Mouse (Mus musculus): Measurements from ENCODE around the gene Lzts2. TPM values are rescaled to one million over a fixed set of nuclear protein-coding genes. Genes with fewer than 3 reads are reported as not detected.
"Not testable (repeated sequence)": the region's sequence is repeated elsewhere in the genome, so short reads cannot be mapped to it uniquely, and the experiment has no call there.

Lzts2 gene
- polyA plus RNA-seq, 1 experiment from 2014 or later, result 80.5 TPM

GRCm38 (mm10) chr19:45027848-45028247, 13.6 kb downstream of the Lzts2 start:
- no peaks in the 10 kb centered on the region for H3K9me3 ChIP-seq (replicated peaks)
- no peak overlapping the region for H3K4me3 ChIP-seq (replicated peaks)
- peaks cover 45% of the 10 kb centered on the region for H3K4me1 ChIP-seq
- H3K4me2 ChIP-seq (replicated peaks), result no peak overlapping the region
- H3K9ac ChIP-seq, result no peak overlapping the region
- H3K27me3 ChIP-seq, result no peaks in the 10 kb centered on the region
- H3K36me3 ChIP-seq, result peaks cover 49% of the 10 kb centered on the region
- WGBS, result 74% methylated on average over 6 of the region's 6 CpGs
- no peak overlapping the region for H3K27ac ChIP-seq (replicated peaks)
- no peak for ATAC-seq (ENCODE audit: insufficient number of reproducible peaks, low FRiP score, low TSS enrichment, low read depth)

GRCm38 (mm10) chr19:45028746-45029145, 14.5 kb downstream of the Lzts2 start:
- ATAC-seq (ENCODE audit: insufficient number of reproducible peaks, low FRiP score, low TSS enrichment, low read depth), result no peak
- H3K27ac ChIP-seq (replicated peaks), result no peak overlapping the region
- H3K36me3 ChIP-seq, result peaks cover 43% of the 10 kb centered on the region
- H3K27me3 ChIP-seq, result no peaks in the 10 kb centered on the region
- H3K4me1 ChIP-seq, result peaks cover 47% of the 10 kb centered on the region
- H3K4me3 ChIP-seq (replicated peaks), result no peak overlapping the region
- no peak overlapping the region for H3K4me2 ChIP-seq (replicated peaks)
- 56% methylated on average over 19 of the region's 19 CpGs for WGBS
- no peak overlapping the region for H3K9ac ChIP-seq
- no peaks in the 10 kb centered on the region for H3K9me3 ChIP-seq (replicated peaks)

- no peaks in the 10 kb centered on the region for H3K9me3 ChIP-seq (replicated peaks)
- H3K36me3 ChIP-seq, result peaks cover 37% of the 10 kb centered on the region
- H3K4me1 ChIP-seq, result peaks cover 42% of the 10 kb centered on the region
- no peak for ATAC-seq (ENCODE audit: insufficient number of reproducible peaks, low FRiP score, low TSS enrichment, low read depth)
- H3K27ac ChIP-seq (replicated peaks), result no peak overlapping the region
- no peak overlapping the region for H3K4me3 ChIP-seq (replicated peaks)
- H3K4me2 ChIP-seq (replicated peaks), result no peak overlapping the region
- H3K9ac ChIP-seq, result no peak overlapping the region
- no peaks in the 10 kb centered on the region for H3K27me3 ChIP-seq
- WGBS, result 52% methylated on average over 9 of the region's 9 CpGs
Observed at GRCm38 (mm10) chr19:45029571-45029970, 15.4 kb downstream of the Lzts2 start.

GRCm38 (mm10) chr19:45030111-45030510, 15.9 kb downstream of the Lzts2 start:
- Histone ChIP-seq H3K4me2 (replicated peaks) (peak overlapping the region; percentile 51; the same call in 1 of the 2 replicates), H3K9ac (no peak overlapping the region), H3K4me3 (replicated peaks) (no peak overlapping the region), H3K4me1 (peaks cover 42% of the 10 kb centered on the region), H3K36me3 (peaks cover 32% of the 10 kb centered on the region), H3K9me3 (replicated peaks) (no peaks in the 10 kb centered on the region), H3K27me3 (no peaks in the 10 kb centered on the region), H3K27ac (replicated peaks) (no peak overlapping the region)
- 31% methylated on average over 8 of the region's 8 CpGs for WGBS
- ATAC-seq (ENCODE audit: insufficient number of reproducible peaks, low FRiP score, low TSS enrichment, low read depth), result no peak

- Histone ChIP-seq H3K4me1 (peaks cover 38% of the 10 kb centered on the region), H3K4me2 (replicated peaks) (peak overlapping the region; percentile 51), H3K27ac (replicated peaks) (peak overlapping the region; percentile 34; the same call in 1 of the 2 replicates), H3K36me3 (peaks cover 23% of the 10 kb centered on the region), H3K9ac (no peak overlapping the region), H3K9me3 (replicated peaks) (no peaks in the 10 kb centered on the region), H3K4me3 (replicated peaks) (peak overlapping the region; percentile 21; the same call in 1 of the 2 replicates), H3K27me3 (no peaks in the 10 kb centered on the region)
- 41% methylated on average over 20 of the region's 20 CpGs for WGBS
- peak; percentile 37 for ATAC-seq (ENCODE audit: insufficient number of reproducible peaks, low FRiP score, low TSS enrichment, low read depth)
Observed at GRCm38 (mm10) chr19:45030746-45031693, 16.8 kb downstream of the Lzts2 start.

GRCm38 (mm10) chr19:45031780-45032179, 17.6 kb downstream of the Lzts2 start:
- WGBS, result 18% methylated on average over 4 of the region's 4 CpGs
- ATAC-seq (ENCODE audit: insufficient number of reproducible peaks, low FRiP score, low TSS enrichment, low read depth), result peak; percentile 67; the same call in 1 of the 2 replicates
- no peaks in the 10 kb centered on the region for H3K9me3 ChIP-seq (replicated peaks)
- H3K4me1 ChIP-seq, result peaks cover 32% of the 10 kb centered on the region
- H3K4me3 ChIP-seq (replicated peaks), result no peak overlapping the region
- H3K9ac ChIP-seq, result no peak overlapping the region
- no peaks in the 10 kb centered on the region for H3K27me3 ChIP-seq
- H3K4me2 ChIP-seq (replicated peaks), result no peak overlapping the region
- peaks cover 15% of the 10 kb centered on the region for H3K36me3 ChIP-seq
- H3K27ac ChIP-seq (replicated peaks), result peak overlapping the region; percentile 34; the same call in 1 of the 2 replicates

- H3K27ac ChIP-seq (replicated peaks), result no peak overlapping the region
- H3K4me1 ChIP-seq, result peaks cover 29% of the 10 kb centered on the region
- 47% methylated on average over 17 of the region's 17 CpGs for WGBS
Observed at GRCm38 (mm10) chr19:45032570-45033332, 18.5 kb downstream of the Lzts2 start.

GRCm38 (mm10) chr19:45036867-45037266, 22.7 kb downstream of the Lzts2 start:
- no peak overlapping the region for H3K4me3 ChIP-seq (replicated peaks)
- WGBS, result 35% methylated on average over 16 of the region's 16 CpGs
- no peak overlapping the region for H3K4me2 ChIP-seq (replicated peaks)
- H3K36me3 ChIP-seq, result no peaks in the 10 kb centered on the region
- no peak for ATAC-seq (ENCODE audit: insufficient number of reproducible peaks, low FRiP score, low TSS enrichment, low read depth)
- peaks cover 10% of the 10 kb centered on the region for H3K4me1 ChIP-seq
- H3K9ac ChIP-seq, result no peak overlapping the region
- no peaks in the 10 kb centered on the region for H3K9me3 ChIP-seq (replicated peaks)
- 0 out of 2 replicates have a peak, but pooled peaks cover 8% of the 10 kb centered on the region for H3K27me3 ChIP-seq
- no peak overlapping the region for H3K27ac ChIP-seq (replicated peaks)

More at GRCm38 (mm10) chr19:45032570-45033332, 18.5 kb downstream of the Lzts2 start:
- Histone ChIP-seq H3K9ac (peak overlapping the region; percentile 23; the same call in 1 of the 2 replicates), H3K4me2 (replicated peaks) (no peak overlapping the region), H3K27me3 (no peaks in the 10 kb centered on the region), H3K4me3 (replicated peaks) (no peak overlapping the region), H3K9me3 (replicated peaks) (no peaks in the 10 kb centered on the region), H3K36me3 (peaks cover 6% of the 10 kb centered on the region)
- no peak for ATAC-seq (ENCODE audit: insufficient number of reproducible peaks, low FRiP score, low TSS enrichment, low read depth)

GRCm38 (mm10) chr19:45038198-45038597, 24.0 kb downstream of the Lzts2 start:
- H3K27ac ChIP-seq (replicated peaks); H3K4me2 ChIP-seq (replicated peaks); H3K36me3 ChIP-seq; H3K27me3 ChIP-seq; H3K9me3 ChIP-seq (replicated peaks); H3K4me3 ChIP-seq (replicated peaks); H3K4me1 ChIP-seq; ATAC-seq (ENCODE audit: insufficient number of reproducible peaks, low FRiP score, low TSS enrichment, low read depth); H3K9ac ChIP-seq: not testable (repeated sequence)
- WGBS, result 90% methylated on average over 7 of the region's 7 CpGs

GRCm38 (mm10) chr19:45040214-45040613, 26.0 kb downstream of the Lzts2 start:
- H3K4me2 ChIP-seq (replicated peaks), result no peak overlapping the region
- H3K36me3 ChIP-seq, result no peaks in the 10 kb centered on the region
- 47% methylated on average over 13 of the region's 13 CpGs for WGBS
- no peak for ATAC-seq (ENCODE audit: insufficient number of reproducible peaks, low FRiP score, low TSS enrichment, low read depth)
- H3K9me3 ChIP-seq (replicated peaks), result no peaks in the 10 kb centered on the region
- no peak overlapping the region for H3K4me3 ChIP-seq (replicated peaks)
- H3K27me3 ChIP-seq, result peaks cover 19% of the 10 kb centered on the region
- no peak overlapping the region for H3K9ac ChIP-seq
- no peaks in the 10 kb centered on the region for H3K4me1 ChIP-seq
- no peak overlapping the region for H3K27ac ChIP-seq (replicated peaks)

GRCm38 (mm10) chr19:45044389-45044927, 30.2 kb downstream of the Lzts2 start:
- H3K4me3 ChIP-seq (replicated peaks), result no peak overlapping the region
- H3K27ac ChIP-seq (replicated peaks), result no peak overlapping the region
- peaks cover 29% of the 10 kb centered on the region for H3K4me1 ChIP-seq
- ATAC-seq (ENCODE audit: insufficient number of reproducible peaks, low FRiP score, low TSS enrichment, low read depth), result no peak
- peaks cover 24% of the 10 kb centered on the region for H3K27me3 ChIP-seq
- H3K9ac ChIP-seq, result no peak overlapping the region
- no peaks in the 10 kb centered on the region for H3K9me3 ChIP-seq (replicated peaks)
- no peaks in the 10 kb centered on the region for H3K36me3 ChIP-seq
- WGBS, result 62% methylated on average over 11 of the region's 11 CpGs
- H3K4me2 ChIP-seq (replicated peaks), result no peak overlapping the region
